Mouse (Mus musculus): ENCODE results near the gene Tmem135.

DNA sequence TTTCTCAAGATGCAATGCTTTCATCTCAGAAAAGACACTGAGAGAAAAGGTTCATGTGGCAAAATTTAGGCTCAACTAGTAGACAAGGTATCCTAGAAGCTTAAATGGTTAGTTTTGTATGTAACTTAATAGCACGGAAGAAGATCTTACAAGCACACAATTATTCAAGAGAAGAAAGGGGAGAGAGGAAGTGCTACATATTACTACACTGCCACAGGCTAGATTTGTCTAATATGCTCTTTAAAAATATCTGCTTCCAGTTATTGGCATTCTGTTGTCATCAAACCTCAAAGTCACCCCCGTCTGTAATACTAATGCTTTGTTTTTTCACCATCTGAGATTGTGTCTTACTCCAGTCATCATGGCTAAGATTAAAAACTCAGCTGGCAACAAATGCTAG, 167.4 kb downstream of the Tmem135 start:
- TF ChIP-seq POLR2A (IDR thresholded peaks at IDR 0.05; ENCODE audit: insufficient read depth, low read depth, low read length) (no peak), CTCF (IDR thresholded peaks at IDR 0.05; ENCODE audit: insufficient read depth, low read depth, low read length) (no peak)
